Mouse (Mus musculus) CH12.LX (cell line): ENCODE measurements around the gene Smarcc2. TPM values are rescaled to one million over a fixed set of nuclear protein-coding genes. Genes with fewer than 3 reads are reported as not detected.

ENCODE experiments used
- DNase-seq: peaks from one replicate; pipeline ENCODE4 v3.0.0-alpha.2; 2013; ENCODE audit errors: extremely low read depth
- H3K27ac ChIP-seq: 2 replicates; pipeline ENCODE4 v1.5.1; 2012; ENCODE audit warnings: low read depth, mild to moderate bottlenecking, control low read depth, moderate library complexity; ENCODE audit not compliant: insufficient read depth
- H3K27me3 ChIP-seq: replicated peaks from 2 replicates; pipeline ENCODE3; 2012; ENCODE audit warnings: inconsistent platforms
- H3K36me3 ChIP-seq, 2 experiments: replicated peaks in 1 of 2; 2 replicates each; pipeline versions ENCODE3 to v1.6.1; 2012; ENCODE audit warnings: inconsistent platforms in 1 of 2, low read length in 1 of 2, mild to moderate bottlenecking in 1 of 2, mixed read lengths in 1 of 2, moderate library complexity in 1 of 2; ENCODE audit not compliant: control insufficient read depth in 1 of 2, insufficient read depth in 1 of 2
- H3K4me1 ChIP-seq, 2 experiments: 2 replicates each; pipeline ENCODE4 v1.6.1; 2012; ENCODE audit warnings: inconsistent platforms in 1 of 2, moderate library complexity in 1 of 2; ENCODE audit not compliant: insufficient read depth in 2 of 2, control insufficient read depth in 1 of 2
- H3K4me2 ChIP-seq: 2 replicates; pipeline ENCODE4 v1.6.1; 2012; ENCODE audit warnings: low read depth, mild to moderate bottlenecking, control low read depth; ENCODE audit not compliant: poor library complexity, insufficient read depth, severe bottlenecking
- H3K4me3 ChIP-seq, 3 experiments: fragments of 150-350 bp in 1 of 3; sonication (generic) in 1 of 3; replicated peaks in 1 of 3; 2 replicates each; pipeline versions ENCODE3 to v1.5.1; 2011 to 2012; ENCODE audit warnings: low read depth in 2 of 3, low read length in 2 of 3, mild to moderate bottlenecking in 2 of 3, moderate library complexity in 2 of 3, control low read depth in 1 of 3, improper control_type of control experiment in 1 of 3, inconsistent platforms in 1 of 3, mixed read lengths in 1 of 3; ENCODE audit not compliant: poor library complexity in 1 of 3
- H3K79me2 ChIP-seq: replicated peaks from 2 replicates; pipeline ENCODE4 v1.6.1; 2012; ENCODE audit warnings: mild to moderate bottlenecking, moderate library complexity; ENCODE audit not compliant: control insufficient read depth, poor library complexity, insufficient read depth, severe bottlenecking; ENCODE audit errors: extremely low read depth
- H3K9ac ChIP-seq: 2 replicates; pipeline ENCODE4 v1.6.1; 2012; ENCODE audit warnings: low read depth, mild to moderate bottlenecking, control low read depth, moderate library complexity; ENCODE audit not compliant: insufficient read depth
- H3K9me3 ChIP-seq: replicated peaks from 2 replicates; pipeline ENCODE3; 2012; ENCODE audit warnings: low read length, inconsistent platforms, mixed read lengths
- CHD1 ChIP-seq: IDR thresholded peaks from 2 replicates; pipeline ENCODE4 v1.6.1; 2012; ENCODE audit warnings: low read depth, low read length, improper control_type of control experiment, inconsistent platforms
- CHD2 ChIP-seq: IDR thresholded peaks from 2 replicates; pipeline ENCODE4 v1.6.1; 2011; ENCODE audit warnings: low read length, improper control_type of control experiment
- ELF1 ChIP-seq: IDR thresholded peaks from 2 replicates; pipeline ENCODE4 v1.6.1; 2014; ENCODE audit warnings: low read depth, mild to moderate bottlenecking, inconsistent platforms, low read length, improper control_type of control experiment
- ETS1 ChIP-seq: conservative IDR thresholded peaks from 2 replicates; pipeline ENCODE4 v1.6.1; 2012; ENCODE audit warnings: low read depth, mild to moderate bottlenecking, inconsistent platforms, low read length, improper control_type of control experiment, moderate library complexity
- HCFC1 ChIP-seq: IDR thresholded peaks from 2 replicates; pipeline ENCODE4 v1.6.1; 2012; ENCODE audit warnings: low read depth, mild to moderate bottlenecking, inconsistent platforms, low read length, improper control_type of control experiment
- IRF4 ChIP-seq: IDR thresholded peaks from 2 replicates; pipeline ENCODE4 v1.6.1; 2014; ENCODE audit warnings: low read depth, mild to moderate bottlenecking, inconsistent platforms, low read length, improper control_type of control experiment
- JUN ChIP-seq: IDR thresholded peaks from 2 replicates; pipeline ENCODE4 v1.6.1; 2011; ENCODE audit warnings: low read depth, mild to moderate bottlenecking, low read length, improper control_type of control experiment, moderate library complexity; ENCODE audit not compliant: insufficient read depth
- JUND ChIP-seq: conservative IDR thresholded peaks from 2 replicates; pipeline ENCODE4 v1.6.1; 2011; ENCODE audit warnings: low read depth, low read length, improper control_type of control experiment
- KAT2A ChIP-seq: IDR thresholded peaks from 2 replicates; pipeline ENCODE4 v1.6.1; 2012; ENCODE audit warnings: low read length, improper control_type of control experiment, inconsistent platforms; ENCODE audit not compliant: insufficient replicate concordance
- MAFK ChIP-seq: IDR thresholded peaks from 2 replicates; pipeline ENCODE4 v1.6.1; 2011; ENCODE audit warnings: low read length, improper control_type of control experiment; ENCODE audit not compliant: insufficient replicate concordance
- MAX ChIP-seq: IDR thresholded peaks from 2 replicates; pipeline ENCODE4 v1.6.1; 2011; ENCODE audit warnings: low read length, improper control_type of control experiment
- MAZ ChIP-seq: IDR thresholded peaks from 2 replicates; pipeline ENCODE4 v1.6.1; 2012; ENCODE audit warnings: low read depth, mild to moderate bottlenecking, inconsistent platforms, low read length, improper control_type of control experiment, moderate library complexity
- MEF2A ChIP-seq: IDR thresholded peaks from 2 replicates; pipeline ENCODE4 v1.6.1; 2014; ENCODE audit warnings: low read depth, mild to moderate bottlenecking, inconsistent platforms, low read length, improper control_type of control experiment, borderline replicate concordance
- MXI1 ChIP-seq: IDR thresholded peaks from 2 replicates; pipeline ENCODE4 v1.6.1; 2011; ENCODE audit warnings: mild to moderate bottlenecking, low read depth, low read length, improper control_type of control experiment
- MYC ChIP-seq: IDR thresholded peaks from 2 replicates; pipeline ENCODE4 v1.6.1; 2011; ENCODE audit warnings: low read depth, mild to moderate bottlenecking, improper control_type of control experiment, low read length
- NELFE ChIP-seq: IDR thresholded peaks from 2 replicates; pipeline ENCODE4 v1.6.1; 2011; ENCODE audit warnings: low read depth, low read length, improper control_type of control experiment
- NRF1 ChIP-seq: IDR thresholded peaks from 2 replicates; pipeline ENCODE4 v1.6.1; 2014; ENCODE audit warnings: low read depth, mild to moderate bottlenecking, inconsistent platforms, low read length, improper control_type of control experiment, moderate library complexity
- PAX5 ChIP-seq: IDR thresholded peaks from 2 replicates; pipeline ENCODE4 v1.6.1; 2012; ENCODE audit warnings: low read length, inconsistent platforms, mixed read lengths
- POLR2A ChIP-seq: IDR thresholded peaks from 2 replicates; pipeline ENCODE4 v1.6.1; 2011; ENCODE audit warnings: low read depth, mild to moderate bottlenecking, improper control_type of control experiment, low read length
- POLR2AphosphoS2 ChIP-seq: IDR thresholded peaks from 2 replicates; pipeline ENCODE4 v1.6.1; 2011; ENCODE audit warnings: low read depth, low read length, improper control_type of control experiment
- RCOR1 ChIP-seq: conservative IDR thresholded peaks from 2 replicates; pipeline ENCODE4 v1.6.1; 2012; ENCODE audit warnings: low read depth, mild to moderate bottlenecking, inconsistent platforms, low read length, improper control_type of control experiment
- SIN3A ChIP-seq: IDR thresholded peaks from 2 replicates; pipeline ENCODE4 v1.6.1; 2012; ENCODE audit warnings: low read length, improper control_type of control experiment, inconsistent platforms
- SMC3 ChIP-seq: IDR thresholded peaks from 2 replicates; pipeline ENCODE4 v1.6.1; 2011; ENCODE audit warnings: low read depth, low read length, improper control_type of control experiment
- TBP ChIP-seq: conservative IDR thresholded peaks from 2 replicates; pipeline ENCODE4 v1.6.1; 2011; ENCODE audit warnings: low read depth, low read length, improper control_type of control experiment
- USF1 ChIP-seq: IDR thresholded peaks from 2 replicates; pipeline ENCODE4 v1.6.1; 2014; ENCODE audit warnings: low read depth, mild to moderate bottlenecking, inconsistent platforms, low read length, improper control_type of control experiment
- USF2 ChIP-seq: conservative IDR thresholded peaks from 2 replicates; pipeline ENCODE4 v1.6.1; 2011; ENCODE audit warnings: low read depth, low read length, improper control_type of control experiment
- ZC3H11A ChIP-seq: IDR thresholded peaks from 2 replicates; pipeline ENCODE4 v1.6.1; 2012; ENCODE audit warnings: low read depth, mild to moderate bottlenecking, inconsistent platforms, low read length, improper control_type of control experiment
- ZNF384 ChIP-seq: IDR thresholded peaks from 2 replicates; pipeline ENCODE4 v1.6.1; 2012; ENCODE audit warnings: low read depth, low read length, improper control_type of control experiment, inconsistent platforms
- dilution Hi-C: fragments of 300-500 bp; cut with MboI; formaldehyde crosslinking; loops from 2 replicates; pipeline ENCODE4 v1.14.3; 2020; ENCODE audit warnings: low sequenced_read_pairs; ENCODE audit not compliant: extremely low pct_unique_long_range_greater_than_20kb, extremely low pct_ligation_motif_present
- in situ Hi-C: fragments of 300-500 bp; cut with MboI; formaldehyde crosslinking; loops from 3 replicates; pipeline ENCODE4 v1.14.3; 2019; ENCODE audit warnings: low sequenced_read_pairs, low pct_ligation_motif_present, low pct_unique_long_range_greater_than_20kb, mixed read lengths
- polyA plus RNA-seq: library from polyadenylated mRNA; unstranded; fragments of >175 nt; gene quantifications from 2 replicates; pipeline ENCODE4 v1.2.1, GENCODE M21; 2012; ENCODE audit warnings: low read depth; ENCODE audit not compliant: insufficient read length
- total RNA-seq, 2 experiments: library from RNA; depleted of rRNA; stranded (reverse); fragments of 300-350 nt in 1 of 2; fragments of >200 nt in 1 of 2; gene quantifications; 2 replicates each; pipeline ENCODE4 v1.2.3; 2012 to 2014

Smarcc2 gene
- total and polyA plus RNA-seq, 3 experiments, result 6.1 to 42.6 (median 24.8) TPM

DNA sequence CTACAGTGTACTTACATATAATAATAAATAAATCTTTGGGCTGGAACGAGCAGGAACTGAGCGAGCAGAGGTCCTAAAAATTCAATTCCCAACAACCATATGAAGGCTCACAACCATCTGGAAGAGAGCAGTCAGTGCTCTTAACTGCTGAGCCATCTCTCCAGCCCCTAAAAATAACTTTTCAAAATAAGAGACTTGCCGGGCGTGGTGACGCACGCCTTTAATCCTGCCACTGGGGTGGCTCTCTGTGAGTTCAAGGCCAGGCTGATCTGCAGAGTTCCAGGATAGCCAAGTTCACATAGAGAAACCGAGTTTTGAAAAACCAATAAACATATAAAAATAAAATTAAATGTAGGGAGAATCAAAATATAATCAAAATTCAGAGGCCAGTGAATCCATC, 27.3 kb downstream of the Smarcc2 start:
- Histone ChIP-seq H3K27me3 (no peaks in the 10 kb centered on the region), H3K4me2 (no peak overlapping the region), H3K4me3 (no peak overlapping the region), H3K27ac (no peak overlapping the region), H3K9me3 (no peaks in the 10 kb centered on the region), H3K79me2 (0 out of 2 replicates have a peak, but pooled peaks cover 3% of the 10 kb centered on the region), H3K9ac (no peak overlapping the region), H3K4me1 (peaks cover 0 to under 1% of the 10 kb centered on the region in 2 experiments; a peak in 1 of 4 replicates), H3K36me3 (peaks cover 81 to 86% of the 10 kb centered on the region in 2 experiments)
- dilution Hi-C loops, result no loop called here
- in situ Hi-C loops, result no loop called here
- DNase-seq, result no peak
- TF ChIP-seq MAZ (no peak), TBP (no peak), HCFC1 (no peak), ETS1 (no peak), PAX5 (no peak), CHD2 (no peak), MAFK (no peak), SIN3A (no peak), MXI1 (no peak), ZNF384 (no peak), RCOR1 (no peak), POLR2A (no peak), USF2 (no peak), MYC (no peak), NELFE (no peak), IRF4 (no peak)

DNA sequence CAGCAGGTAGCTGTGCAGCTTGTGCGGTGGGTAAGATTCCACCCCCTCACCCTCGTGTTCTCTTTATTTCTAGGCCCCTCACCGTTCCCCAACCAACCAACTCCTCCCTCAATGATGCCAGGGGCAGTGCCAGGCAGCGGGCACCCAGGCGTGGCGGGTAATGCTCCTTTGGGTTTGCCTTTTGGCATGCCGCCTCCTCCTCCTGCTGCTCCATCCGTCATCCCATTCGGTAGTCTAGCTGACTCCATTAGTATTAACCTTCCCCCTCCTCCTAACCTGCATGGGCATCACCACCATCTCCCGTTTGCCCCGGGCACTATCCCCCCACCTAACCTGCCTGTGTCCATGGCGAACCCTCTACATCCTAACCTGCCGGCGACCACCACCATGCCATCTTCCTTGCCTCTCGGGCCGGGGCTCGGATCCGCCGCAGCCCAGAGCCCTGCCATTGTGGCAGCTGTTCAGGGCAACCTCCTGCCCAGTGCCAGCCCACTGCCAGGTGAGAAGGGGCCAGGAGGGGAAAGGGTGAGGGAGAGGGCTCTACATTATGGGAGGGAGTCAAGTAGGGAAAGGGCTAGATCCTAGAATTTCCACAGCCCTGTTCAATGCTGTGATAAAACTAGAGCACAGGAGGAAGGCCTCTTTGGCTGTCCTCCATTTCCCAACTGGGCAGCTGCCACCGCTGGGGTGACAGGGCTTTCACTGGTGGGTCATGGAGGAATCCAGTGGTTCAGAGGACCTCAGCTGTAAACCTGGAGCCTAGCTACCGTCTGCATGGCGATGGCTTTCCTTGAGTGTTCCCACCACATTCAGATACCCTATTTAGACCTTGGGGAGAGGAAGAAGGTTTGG, 29.0 kb downstream of the Smarcc2 start:
- no peak for TF ChIP-seq NRF1
- TF ChIP-seq ELF1, result no peak
- TF ChIP-seq SMC3, result no peak
- no peak for TF ChIP-seq MAX
- no peak for TF ChIP-seq ETS1
- TF ChIP-seq NELFE, result no peak
- TF ChIP-seq JUN, result no peak
- no peak for TF ChIP-seq MAFK
- TF ChIP-seq ZC3H11A, result no peak
- TF ChIP-seq TBP, result no peak
- TF ChIP-seq KAT2A, result no peak
- TF ChIP-seq MEF2A, result no peak
- no peak for TF ChIP-seq IRF4
- no peak for TF ChIP-seq USF1
- TF ChIP-seq POLR2AphosphoS2, result no peak
- TF ChIP-seq JUND, result no peak
- no peak for TF ChIP-seq CHD1
- TF ChIP-seq, all 38 proteins: peak for 0
- no peak overlapping the region for H3K4me3 ChIP-seq
- in situ Hi-C loops, result no loop called here
- H3K4me2 ChIP-seq, result no peak overlapping the region
- no peak overlapping the region for H3K9ac ChIP-seq
- dilution Hi-C loops, result no loop called here
- H3K9me3 ChIP-seq, result no peaks in the 10 kb centered on the region
- H3K27me3 ChIP-seq, result no peaks in the 10 kb centered on the region
- DNase-seq, result no peak
- peaks cover 74 to 79% of the 10 kb centered on the region in 2 experiments for H3K36me3 ChIP-seq
- no peak overlapping the region for H3K27ac ChIP-seq
- peaks cover 9 to 13% of the 10 kb centered on the region in 2 experiments; a peak in 3 of 4 replicates for H3K4me1 ChIP-seq
- peaks cover 15% of the 10 kb centered on the region for H3K79me2 ChIP-seq
